Mouse (Mus musculus) layer of hippocampus, adult 6 months (tissue): Measurements from ENCODE around the gene Megf11. TPM values are rescaled to one million over a fixed set of nuclear protein-coding genes. Genes with fewer than 3 reads are reported as not detected.

Experiments used
- long read RNA-seq, 2 experiments: library from polyadenylated mRNA; unstranded; transcript quantifications; one replicate each; pipeline ENCODE4 v2.0.0; 2019 to 2020
- microRNA-seq: library from miRNA; unstranded; fragments of <30 nt; microRNA quantifications from one replicate; pipeline ENCODE4 v1.2.0, GENCODE M21; 2020
- polyA plus RNA-seq: library from polyadenylated mRNA; unstranded; fragments of <200 nt; fragmentation: Nextera tagmentation; gene quantifications from 2 replicates; pipeline ENCODE4 v1.2.3, GENCODE M21; 2021

The Megf11 gene
- polyA plus RNA-seq, result 4.2 and 4.4 TPM in 2 replicates
- long read RNA-seq, experiment 1, partial matches to known transcripts, result 1 of 6 reads
- long read RNA-seq, experiment 1, other reads (novel, unspliced or antisense), result 5 of 6 reads
- long read RNA-seq, experiment 2, full-length matches to known transcripts, result 2 of 49 reads
- long read RNA-seq, experiment 2, partial matches to known transcripts, result 19 of 49 reads
- long read RNA-seq, experiment 2, other reads (novel, unspliced or antisense), result 28 of 49 reads

GRCm38 (mm10) chr9:64385511-64386465 lies at the start of gene Megf11:
TSS of gene Megf11 (plus strand) at chr9:64385626.

DNA sequence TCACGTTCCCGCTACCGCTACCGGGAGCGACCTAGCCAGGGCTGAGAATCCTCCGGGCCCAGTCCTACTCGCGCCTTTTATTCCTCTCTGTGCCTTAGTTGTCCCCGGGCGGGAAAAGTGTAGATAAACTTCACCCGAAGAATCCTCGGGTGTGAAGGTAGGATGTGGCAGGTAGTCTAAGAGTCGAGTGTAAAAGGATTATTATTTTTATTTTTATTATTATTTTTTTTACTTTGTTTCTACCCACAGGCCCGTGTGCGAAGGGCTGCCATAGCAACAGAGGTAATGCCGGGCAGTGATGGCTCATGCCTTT lies 44.2 kb upstream of the Megf11 start, which contains the start of gene Dis3l:
Gene Dis3l (minus strand): TSS at position 35 of the 313 bp plus-strand sequence.

GRCm38 (mm10) chr9:64737406-64738201 lies 352.2 kb downstream of the Megf11 start, which contains the start of gene Rab11a:
TSS of gene Rab11a (minus strand) at chr9:64737758.

Small RNA genes within 50 kb of the gene (microRNA-seq; reads per million reads assigned to microRNA genes)
- gene Gm47308, result not detected

Other genes with a start within 250 kb of the Megf11 start
- gene Zwilch, start 212.5 kb upstream of the Megf11 start, polyA plus RNA-seq, result 1.3 and 1.4 TPM in 2 replicates
- gene Rpl4, start 212.3 kb upstream of the Megf11 start, polyA plus RNA-seq, result 822 and 873 TPM in 2 replicates
- 11.9 and 19.8 TPM in 2 replicates for gene Snapc5, start 206.4 kb upstream of the Megf11 start, polyA plus RNA-seq
- gene Uchl4, start 150.4 kb upstream of the Megf11 start, polyA plus RNA-seq, result 2.9 and 3.1 TPM in 2 replicates
- gene Map2k1, start 132.0 kb upstream of the Megf11 start, polyA plus RNA-seq, result 258 and 262 TPM in 2 replicates
- gene Tipin, start 104.0 kb upstream of the Megf11 start, polyA plus RNA-seq, result 53.2 and 55.8 TPM in 2 replicates
- 7.4 and 7.6 TPM in 2 replicates for gene Dis3l, start 44.3 kb upstream of the Megf11 start, polyA plus RNA-seq